Mouse (Mus musculus) midbrain, embryonic 12.5 days (tissue): ENCODE measurements around the gene Stx7. TPM values are rescaled to one million over a fixed set of nuclear protein-coding genes. Genes with fewer than 3 reads are reported as not detected.
"Not testable (repeated sequence)": the region's sequence is repeated elsewhere in the genome, so short reads cannot be mapped to it uniquely, and the experiment has no call there.

ENCODE experiments used
- ATAC-seq: fragments of 200-750 bp; cut with Nextera tagmentation; 2 replicates; pipeline ENCODE4 v1.8.0; 2017; ENCODE audit warnings: low read depth, moderate TSS enrichment, moderate library complexity; ENCODE audit not compliant: low FRiP score
- H3K27ac ChIP-seq: fragments of 300-500 bp; sonication (generic); replicated peaks from 2 replicates; pipeline ENCODE4 v1.5.1; 2016; ENCODE audit warnings: mild to moderate bottlenecking
- H3K27me3 ChIP-seq: fragments of 300-500 bp; sonication (generic); 2 replicates; pipeline ENCODE4 v1.6.1; 2016; ENCODE audit warnings: mild to moderate bottlenecking
- H3K36me3 ChIP-seq: fragments of 300-500 bp; sonication (generic); 2 replicates; pipeline ENCODE4 v1.6.1; 2016
- H3K4me1 ChIP-seq: fragments of 300-500 bp; sonication (generic); 2 replicates; pipeline ENCODE4 v1.6.1; 2016
- H3K4me2 ChIP-seq: fragments of 300-500 bp; sonication (generic); replicated peaks from 2 replicates; pipeline ENCODE4 v1.6.1; 2016; ENCODE audit warnings: mild to moderate bottlenecking, moderate library complexity
- H3K4me3 ChIP-seq: fragments of 300-500 bp; sonication (generic); 2 replicates; pipeline ENCODE4 v1.5.1; 2016; ENCODE audit warnings: mild to moderate bottlenecking
- H3K9ac ChIP-seq: fragments of 300-500 bp; sonication (generic); replicated peaks from 2 replicates; pipeline ENCODE4 v1.6.1; 2016; ENCODE audit warnings: mild to moderate bottlenecking, moderate library complexity
- H3K9me3 ChIP-seq: fragments of 300-500 bp; sonication (generic); 2 replicates; pipeline ENCODE4 v1.6.1; 2016; ENCODE audit warnings: mild to moderate bottlenecking
- WGBS: fragments of 180-500 bp; shearing (Covaris S2); methylation state at CpG from one replicate; pipeline ENCODE4 v1.1.7; 2016; 5-methylcytosine and 5-hydroxymethylcytosine counted together
- polyA plus RNA-seq: library from polyadenylated mRNA; unstranded; fragments of >200 nt; fragmentation: Nextera tagmentation; extraction: Ambion mirVana; gene quantifications from 2 replicates; pipeline ENCODE4 v1.2.1, GENCODE M21; 2016

The Stx7 gene
- 113 and 130 TPM in 2 replicates for polyA plus RNA-seq

DNA sequence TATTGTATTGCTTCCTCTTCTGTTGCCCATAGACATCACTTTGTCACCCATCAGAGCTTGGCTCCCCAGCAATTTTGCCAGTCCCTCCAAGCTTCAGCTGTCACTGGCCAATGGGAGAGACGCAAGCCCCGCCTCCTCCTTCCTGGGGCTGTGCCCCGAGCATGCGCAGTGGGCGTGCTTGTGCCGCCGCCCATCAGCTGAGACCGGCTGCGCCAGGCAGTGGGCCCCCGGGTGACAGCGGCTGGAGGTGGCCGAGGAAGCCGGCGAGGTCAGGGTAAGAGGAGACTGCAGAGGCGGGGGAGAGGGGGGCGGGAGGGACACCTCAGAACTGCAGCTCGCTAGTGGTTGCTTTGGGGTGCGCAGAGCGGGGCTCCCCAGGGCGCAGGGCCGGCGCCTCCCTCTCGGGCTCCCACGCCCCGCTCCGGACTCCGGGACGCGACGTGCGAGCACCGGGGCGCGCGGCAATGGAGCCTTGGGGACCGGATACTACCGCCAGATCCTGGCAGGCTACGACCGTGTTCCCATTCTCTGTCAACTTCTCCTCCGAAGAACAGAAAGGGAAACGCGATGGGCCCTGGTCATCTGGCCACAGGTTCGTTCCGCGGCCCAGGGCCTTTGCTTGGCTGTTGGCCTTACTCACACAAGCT, at the start of gene Stx7:
Gene Stx7, plus strand, starts transcription at position 168 of the 647 bp plus-strand sequence.
- 0% methylated on average over 39 of the region's 45 CpGs for WGBS
- peak within 1 kb of the TSS; percentile 84 for H3K4me3 ChIP-seq
- H3K9me3 ChIP-seq = no peaks in the 10 kb centered on the region
- peak within 1 kb of the TSS; percentile 62 for H3K4me2 ChIP-seq
- peak; percentile 99 for ATAC-seq
- no peaks in the 10 kb centered on the region for H3K27me3 ChIP-seq
- H3K9ac ChIP-seq = peak within 1 kb of the TSS; percentile 78
- peak within 1 kb of the TSS; percentile 75 for H3K27ac ChIP-seq
- H3K4me1 ChIP-seq = peaks cover 5% of the 10 kb centered on the region; the same call in 1 of the 2 replicates
- H3K36me3 ChIP-seq = no peaks in the 10 kb centered on the region

GRCm38 (mm10) chr10:24101812-24102211, 47.3 kb upstream of the Stx7 start, which contains the start of gene Taar8c:
TSS of gene Taar8c (minus strand) at chr10:24101912.
- H3K36me3 ChIP-seq, H3K4me3 ChIP-seq, H3K27me3 ChIP-seq, H3K9ac ChIP-seq, H3K27ac ChIP-seq, H3K4me2 ChIP-seq, H3K4me1 ChIP-seq, ATAC-seq, H3K9me3 ChIP-seq: not testable (repeated sequence)
- WGBS = 90% methylated on average over 1 of the region's 3 CpGs

GRCm38 (mm10) chr10:24103299-24103698, 45.8 kb upstream of the Stx7 start:
- ATAC-seq, H3K4me1 ChIP-seq, H3K9ac ChIP-seq, H3K4me2 ChIP-seq, H3K27ac ChIP-seq, H3K27me3 ChIP-seq, H3K4me3 ChIP-seq, H3K9me3 ChIP-seq, H3K36me3 ChIP-seq: not testable (repeated sequence)
- 67% methylated on average over 1 of the region's 1 CpGs for WGBS

GRCm38 (mm10) chr10:24107747-24108146, 41.4 kb upstream of the Stx7 start:
- H3K9ac ChIP-seq = no peak overlapping the region
- ATAC-seq = no peak
- H3K27me3 ChIP-seq = 0 out of 2 replicates have a peak, but pooled peaks cover 3% of the 10 kb centered on the region
- WGBS = 51% methylated on average over 5 of the region's 5 CpGs
- H3K27ac ChIP-seq = no peak overlapping the region
- H3K4me3 ChIP-seq = no peak overlapping the region
- no peaks in the 10 kb centered on the region for H3K36me3 ChIP-seq
- no peaks in the 10 kb centered on the region; the same call in 1 of the 2 replicates for H3K4me1 ChIP-seq
- H3K9me3 ChIP-seq = no peaks in the 10 kb centered on the region
- H3K4me2 ChIP-seq = no peak overlapping the region

DNA sequence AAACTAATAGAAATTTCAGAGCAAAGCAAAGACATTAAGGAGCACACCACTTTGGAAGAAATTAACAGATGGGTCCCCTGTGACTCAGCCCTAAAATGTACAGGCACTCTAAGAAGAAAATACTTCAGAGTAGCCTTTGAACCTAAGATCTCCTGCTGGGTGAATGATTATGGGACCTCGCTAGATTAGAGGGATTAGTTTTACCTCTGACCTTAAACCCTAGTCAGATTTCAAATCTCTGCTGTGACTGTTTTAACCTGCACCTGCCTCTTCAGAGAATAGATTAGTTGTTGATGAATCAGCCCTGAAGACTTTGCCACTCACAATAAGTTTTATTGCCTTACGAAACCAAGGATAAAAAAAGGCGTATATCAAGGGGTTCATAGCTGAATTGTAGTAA, 40.9 kb upstream of the Stx7 start:
- Histone ChIP-seq H3K9me3 (no peaks in the 10 kb centered on the region), H3K27ac (no peak overlapping the region), H3K4me3 (no peak overlapping the region), H3K4me1 (no peaks in the 10 kb centered on the region; the same call in 1 of the 2 replicates), H3K27me3 (0 out of 2 replicates have a peak, but pooled peaks cover 3% of the 10 kb centered on the region), H3K4me2 (no peak overlapping the region), H3K9ac (no peak overlapping the region), H3K36me3 (no peaks in the 10 kb centered on the region)
- no peak for ATAC-seq
- WGBS = 40% methylated on average over 3 of the region's 3 CpGs

GRCm38 (mm10) chr10:24109434-24109833, 39.7 kb upstream of the Stx7 start, which contains the start of gene Taar9:
TSS of gene Taar9 (minus strand) at chr10:24109534.
- not testable (repeated sequence) for H3K9me3 ChIP-seq, H3K4me3 ChIP-seq, H3K4me2 ChIP-seq, H3K27ac ChIP-seq, H3K9ac ChIP-seq, H3K4me1 ChIP-seq, H3K36me3 ChIP-seq, ATAC-seq, H3K27me3 ChIP-seq
- 86% methylated on average over 8 of the region's 8 CpGs for WGBS

GRCm38 (mm10) chr10:24111116-24111778, 37.9 kb upstream of the Stx7 start:
- Histone ChIP-seq H3K9ac (no peak overlapping the region), H3K9me3 (0 out of 2 replicates have a peak, but pooled peaks cover 4% of the 10 kb centered on the region), H3K4me3 (no peak overlapping the region), H3K27me3 (0 out of 2 replicates have a peak, but pooled peaks cover 3% of the 10 kb centered on the region), H3K4me1 (no peaks in the 10 kb centered on the region; the same call in 1 of the 2 replicates), H3K36me3 (no peaks in the 10 kb centered on the region), H3K27ac (no peak overlapping the region), H3K4me2 (no peak overlapping the region)
- WGBS = 53% methylated on average over 6 of the region's 6 CpGs
- peak; percentile 54; the same call in 1 of the 2 replicates for ATAC-seq

GRCm38 (mm10) chr10:24131451-24132262, 17.4 kb upstream of the Stx7 start:
- peaks cover 4% of the 10 kb centered on the region; the same call in 1 of the 2 replicates for H3K4me1 ChIP-seq
- H3K9ac ChIP-seq = no peak overlapping the region
- H3K4me2 ChIP-seq = peak overlapping the region; percentile 32
- H3K36me3 ChIP-seq = no peaks in the 10 kb centered on the region
- no peak overlapping the region for H3K27ac ChIP-seq
- H3K4me3 ChIP-seq = no peak overlapping the region
- WGBS = 19% methylated on average over 9 of the region's 9 CpGs
- no peaks in the 10 kb centered on the region for H3K27me3 ChIP-seq
- ATAC-seq = peak; percentile 65
- no peaks in the 10 kb centered on the region for H3K9me3 ChIP-seq

- Histone ChIP-seq H3K4me3 (no peak overlapping the region), H3K9me3 (no peaks in the 10 kb centered on the region), H3K36me3 (no peaks in the 10 kb centered on the region), H3K27ac (no peak overlapping the region), H3K4me1 (peaks cover 4% of the 10 kb centered on the region; the same call in 1 of the 2 replicates), H3K9ac (no peak overlapping the region), H3K4me2 (no peak overlapping the region), H3K27me3 (no peaks in the 10 kb centered on the region)
- ATAC-seq = no peak
- WGBS = 9% methylated on average over 5 of the region's 5 CpGs
Observed at GRCm38 (mm10) chr10:24132273-24132672, 16.8 kb upstream of the Stx7 start.

GRCm38 (mm10) chr10:24133132-24133531, 16.0 kb upstream of the Stx7 start:
- Histone ChIP-seq H3K4me2 (no peak overlapping the region), H3K4me3 (no peak overlapping the region), H3K36me3 (no peaks in the 10 kb centered on the region), H3K9ac (no peak overlapping the region), H3K9me3 (no peaks in the 10 kb centered on the region), H3K27me3 (no peaks in the 10 kb centered on the region), H3K4me1 (peaks cover 4% of the 10 kb centered on the region; the same call in 1 of the 2 replicates), H3K27ac (no peak overlapping the region)
- WGBS = 57% methylated on average over 2 of the region's 2 CpGs
- ATAC-seq = no peak

- H3K36me3 ChIP-seq = no peaks in the 10 kb centered on the region
- H3K4me1 ChIP-seq = peaks cover 4% of the 10 kb centered on the region; the same call in 1 of the 2 replicates
- no peak overlapping the region for H3K9ac ChIP-seq
- 58% methylated on average over 7 of the region's 7 CpGs for WGBS
- no peak overlapping the region for H3K4me2 ChIP-seq
- no peaks in the 10 kb centered on the region for H3K27me3 ChIP-seq
- no peaks in the 10 kb centered on the region for H3K9me3 ChIP-seq
- no peak overlapping the region for H3K27ac ChIP-seq
- no peak overlapping the region for H3K4me3 ChIP-seq
- no peak for ATAC-seq
Observed at GRCm38 (mm10) chr10:24134071-24134645, 14.9 kb upstream of the Stx7 start.
